Mouse (Mus musculus): ENCODE data around the gene Slc6a14. TPM values are rescaled to one million over a fixed set of nuclear protein-coding genes. Genes with fewer than 3 reads are reported as not detected.

Slc6a14 gene
- polyA plus RNA-seq (2016; fragmentation: Nextera tagmentation; extraction: Ambion mirVana), result 0.09 TPM in 1 of 2 replicates, not detected in the other

DNA sequence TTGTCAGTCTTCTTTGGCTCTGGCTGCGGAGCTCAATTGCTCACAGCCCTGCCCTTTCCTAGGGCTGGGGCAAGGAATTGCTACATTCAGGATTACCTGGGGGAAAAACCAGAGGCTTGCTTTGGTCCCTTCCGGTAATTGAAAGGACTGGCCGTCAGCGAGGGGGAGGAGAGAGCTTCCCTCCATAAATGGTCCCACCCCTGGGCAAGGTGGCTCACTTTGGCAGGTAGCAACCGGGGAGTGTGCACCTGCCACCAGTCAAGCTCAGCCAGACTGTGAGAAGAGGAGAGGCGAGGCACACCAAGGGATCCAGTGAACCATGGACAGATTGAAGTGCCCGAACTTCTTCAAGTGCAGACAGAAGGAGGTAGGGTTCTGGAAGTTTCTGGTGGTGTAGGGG, at the start of gene Slc6a14:
Gene Slc6a14, plus strand, starts transcription at position 68 of the 400 bp plus-strand sequence.
- DNase-seq (ENCODE audit: low spot score), result no peak
- 59% methylated on average over 7 of the region's 7 CpGs for WGBS
- no peak within 1 kb of the TSS for H3K27ac ChIP-seq
- no peak within 1 kb of the TSS for H3K4me3 ChIP-seq
- H3K36me3 ChIP-seq, result no peaks in the 10 kb centered on the region
- H3K27me3 ChIP-seq (ENCODE audit: low read depth, poor library complexity, severe bottlenecking), result no peaks in the 10 kb centered on the region
- H3K9me3 ChIP-seq (replicated peaks), result no peaks in the 10 kb centered on the region
- H3K4me1 ChIP-seq, result no peaks in the 10 kb centered on the region

DNA sequence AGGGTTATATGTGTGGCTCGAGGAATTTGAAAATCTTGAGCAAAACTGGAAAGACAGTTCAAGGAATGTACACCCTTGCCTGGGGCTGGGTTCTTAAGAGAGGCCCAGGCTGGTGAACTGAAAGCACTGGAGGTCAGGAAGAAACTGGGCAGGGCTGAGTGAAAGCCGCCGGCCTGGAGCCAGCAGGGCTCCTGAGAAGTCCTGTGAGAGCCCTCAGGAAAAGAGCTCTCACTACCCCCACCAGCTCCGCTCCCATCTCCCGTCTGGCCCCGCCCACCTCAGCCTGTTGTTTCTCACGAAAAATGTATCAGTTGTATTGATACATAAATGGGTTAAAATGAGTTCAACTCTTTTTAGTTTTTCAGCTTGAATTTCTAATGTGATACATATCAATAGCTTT, 43.8 kb upstream of the Slc6a14 start:
- H3K4me1 ChIP-seq, result no peaks in the 10 kb centered on the region
- H3K27ac ChIP-seq, result no peak overlapping the region
- H3K27me3 ChIP-seq (ENCODE audit: low read depth, poor library complexity, severe bottlenecking), result no peaks in the 10 kb centered on the region
- no peaks in the 10 kb centered on the region for H3K9me3 ChIP-seq (replicated peaks)
- H3K36me3 ChIP-seq, result no peaks in the 10 kb centered on the region
- H3K4me3 ChIP-seq, result no peak overlapping the region
- DNase-seq (ENCODE audit: low spot score), result no peak
- 25% methylated on average over 7 of the region's 7 CpGs for WGBS

DNA sequence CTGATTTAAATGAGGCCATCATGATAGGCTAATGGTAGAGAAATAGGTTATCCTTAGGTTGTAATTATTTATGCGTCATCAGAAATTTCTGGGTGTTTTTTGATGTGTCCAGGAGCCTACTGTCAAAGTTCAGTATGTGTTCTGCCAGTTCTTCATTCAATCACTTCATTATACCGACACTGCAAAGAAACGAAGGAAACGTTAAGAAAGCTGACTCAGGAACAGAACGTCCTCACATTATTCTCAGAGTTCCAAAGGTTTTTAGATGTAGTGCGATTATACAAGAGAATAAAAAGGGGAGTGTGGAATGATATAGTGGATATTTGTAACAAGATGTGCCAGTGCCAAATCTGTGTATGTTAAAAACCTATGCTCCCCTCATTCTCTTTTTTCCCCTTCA, 19.5 kb upstream of the Slc6a14 start:
- 81% methylated on average over 6 of the region's 6 CpGs for WGBS
- DNase-seq (ENCODE audit: low spot score), result no peak
- H3K4me3 ChIP-seq, result no peak overlapping the region

DNA sequence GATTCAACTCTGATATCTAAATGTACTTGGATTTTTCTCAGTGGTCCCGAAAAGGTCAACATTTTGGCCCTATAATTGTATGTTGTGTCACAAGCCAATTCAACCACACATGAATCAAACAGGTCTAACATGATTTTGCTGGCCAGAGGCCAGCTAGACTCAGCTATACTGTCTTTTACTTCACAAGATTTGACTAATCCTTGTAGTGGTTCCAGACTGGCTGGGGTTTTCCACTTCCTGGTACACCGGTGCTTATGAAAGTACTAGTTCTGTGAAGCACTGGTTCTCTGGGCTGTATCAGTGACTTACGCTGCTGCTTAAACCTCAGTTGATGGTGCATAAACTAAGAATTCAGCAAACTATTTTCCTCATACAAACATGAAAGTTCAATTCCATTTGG, 19.0 kb upstream of the Slc6a14 start:
- Histone ChIP-seq H3K36me3 (no peaks in the 10 kb centered on the region), H3K27ac (no peak overlapping the region), H3K27me3 (ENCODE audit: low read depth, poor library complexity, severe bottlenecking) (no peaks in the 10 kb centered on the region), H3K4me1 (no peaks in the 10 kb centered on the region), H3K4me3 (no peak overlapping the region), H3K9me3 (replicated peaks) (no peaks in the 10 kb centered on the region)
- 90% methylated on average over 3 of the region's 3 CpGs for WGBS
- DNase-seq (ENCODE audit: low spot score), result no peak

More for the DNA sequence above, 19.5 kb upstream of the Slc6a14 start:
- Histone ChIP-seq H3K36me3 (no peaks in the 10 kb centered on the region), H3K4me1 (no peaks in the 10 kb centered on the region), H3K27ac (no peak overlapping the region), H3K27me3 (ENCODE audit: low read depth, poor library complexity, severe bottlenecking) (no peaks in the 10 kb centered on the region), H3K9me3 (replicated peaks) (no peaks in the 10 kb centered on the region)

DNA sequence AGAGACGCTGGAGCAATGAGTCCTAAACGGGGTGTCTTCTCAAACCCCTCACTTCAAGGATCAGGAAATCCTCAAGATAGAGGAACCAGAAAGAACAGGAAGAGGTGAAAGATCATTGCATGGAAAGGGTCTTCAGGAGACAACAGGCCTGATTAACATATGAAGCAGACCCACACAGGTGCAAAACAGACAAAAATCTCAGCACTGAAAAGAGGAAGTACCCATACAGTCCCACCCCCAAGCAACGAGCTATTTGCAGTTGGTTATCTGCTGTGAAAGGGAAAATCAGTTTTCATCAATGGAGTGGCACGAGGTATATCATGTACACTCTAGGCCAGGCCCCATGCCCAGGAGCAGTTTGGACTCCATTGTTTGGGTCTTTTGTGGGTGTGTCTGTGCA, 13.1 kb upstream of the Slc6a14 start:
- H3K9me3 ChIP-seq (replicated peaks), result no peaks in the 10 kb centered on the region
- WGBS, result 89% methylated on average over 4 of the region's 4 CpGs
- H3K27me3 ChIP-seq (ENCODE audit: low read depth, poor library complexity, severe bottlenecking), result no peaks in the 10 kb centered on the region
- no peak overlapping the region for H3K27ac ChIP-seq
- no peaks in the 10 kb centered on the region for H3K36me3 ChIP-seq
- DNase-seq (ENCODE audit: low spot score), result no peak
- H3K4me3 ChIP-seq, result no peak overlapping the region
- no peaks in the 10 kb centered on the region for H3K4me1 ChIP-seq

DNA sequence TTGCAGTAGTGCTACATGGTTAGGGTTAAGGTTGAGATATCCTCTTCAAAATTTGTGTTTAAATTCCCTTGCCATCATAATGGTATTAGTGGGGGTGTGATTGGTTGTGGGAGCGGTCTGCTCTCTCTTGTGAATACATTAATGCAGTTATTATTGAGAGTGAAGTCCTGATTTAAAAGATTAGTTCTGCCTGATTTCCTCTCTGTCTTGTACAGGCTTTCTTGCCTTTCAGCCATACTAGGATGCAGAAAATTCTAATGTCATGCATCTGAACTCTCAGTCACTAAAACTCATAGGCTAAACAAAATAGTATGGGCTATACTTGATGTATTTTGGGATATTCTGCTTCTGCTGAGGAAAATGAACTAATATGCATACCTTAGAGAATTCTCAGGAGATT, 10.2 kb upstream of the Slc6a14 start:
- Histone ChIP-seq H3K36me3 (no peaks in the 10 kb centered on the region), H3K4me3 (no peak overlapping the region), H3K27ac (no peak overlapping the region), H3K4me1 (no peaks in the 10 kb centered on the region), H3K9me3 (replicated peaks) (no peaks in the 10 kb centered on the region), H3K27me3 (ENCODE audit: low read depth, poor library complexity, severe bottlenecking) (no peaks in the 10 kb centered on the region)
- DNase-seq (ENCODE audit: low spot score), result no peak
- WGBS, result 91% methylated on average over 1 of the region's 1 CpGs

DNA sequence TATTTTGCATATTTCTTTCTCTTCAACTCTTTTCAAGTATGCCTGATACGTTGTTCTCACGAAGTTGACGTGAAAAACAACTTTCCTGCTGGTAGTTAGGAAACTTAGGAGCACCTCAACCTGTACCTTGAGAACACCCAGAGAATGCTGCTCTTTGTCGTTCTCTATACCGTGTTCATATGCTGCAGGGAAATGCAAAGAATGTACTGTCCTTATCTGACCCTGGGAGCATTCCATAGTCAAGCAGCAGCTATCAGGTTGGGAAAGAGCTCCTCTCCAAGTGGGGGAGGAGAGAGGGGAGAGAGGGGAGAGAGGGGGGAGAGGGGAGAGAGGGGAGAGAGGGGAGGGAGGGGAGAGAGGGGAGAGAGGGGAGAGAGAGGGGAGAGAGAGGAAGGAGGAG, 597 bp downstream of the Slc6a14 start:
- Histone ChIP-seq H3K27ac (no peak overlapping the region), H3K4me1 (no peaks in the 10 kb centered on the region), H3K36me3 (no peaks in the 10 kb centered on the region), H3K9me3 (replicated peaks) (no peaks in the 10 kb centered on the region), H3K4me3 (no peak overlapping the region), H3K27me3 (ENCODE audit: low read depth, poor library complexity, severe bottlenecking) (no peaks in the 10 kb centered on the region)
- DNase-seq (ENCODE audit: low spot score), result no peak
- 62% methylated on average over 5 of the region's 5 CpGs for WGBS

DNA sequence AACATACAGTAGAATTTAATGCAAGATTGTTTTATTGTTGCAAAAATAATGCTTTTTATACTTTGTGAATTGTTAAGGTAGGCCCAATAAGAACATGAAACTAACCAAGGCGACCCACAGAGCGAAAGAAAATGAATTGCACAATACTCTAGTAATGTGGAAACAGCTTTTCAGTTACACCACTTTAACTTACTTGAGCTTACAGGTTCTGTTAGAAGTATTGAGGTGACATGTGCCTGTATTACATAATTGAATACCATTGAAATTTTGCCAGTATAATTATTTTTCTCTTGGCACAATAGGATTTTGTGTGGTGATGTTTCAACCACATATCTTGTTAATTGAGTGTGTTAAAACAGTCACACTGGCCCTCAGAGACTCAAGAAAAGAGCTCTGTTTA, 2.2 kb downstream of the Slc6a14 start:
- Histone ChIP-seq H3K36me3 (no peaks in the 10 kb centered on the region), H3K9me3 (replicated peaks) (no peaks in the 10 kb centered on the region), H3K27me3 (ENCODE audit: low read depth, poor library complexity, severe bottlenecking) (no peaks in the 10 kb centered on the region), H3K4me3 (no peak overlapping the region), H3K27ac (no peak overlapping the region), H3K4me1 (no peaks in the 10 kb centered on the region)
- DNase-seq (ENCODE audit: low spot score), result no peak
- 85% methylated on average over 2 of the region's 2 CpGs for WGBS

DNA sequence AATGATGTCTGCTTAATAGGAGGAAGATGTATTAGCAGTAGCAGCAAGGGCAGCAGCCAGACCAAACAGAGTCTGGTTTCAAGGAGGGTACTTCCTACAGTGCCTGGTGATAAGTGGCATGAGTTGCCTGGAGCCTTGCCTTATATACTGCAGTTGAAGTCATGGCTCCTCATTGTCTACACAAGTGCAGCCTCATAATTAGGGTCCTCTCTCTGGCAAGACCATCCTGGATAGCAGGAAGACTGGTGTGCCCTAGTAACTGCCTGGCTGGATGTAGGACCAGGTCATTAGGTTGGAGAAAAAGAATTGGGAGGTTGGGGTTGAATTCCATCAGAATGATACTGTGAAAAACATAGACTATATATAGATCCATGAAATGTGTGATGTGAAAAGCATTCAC, 30.3 kb downstream of the Slc6a14 start, which contains the start of gene Gm28269:
Gene Gm28269, minus strand, starts transcription at position 101 of the 400 bp plus-strand sequence.
- no peaks in the 10 kb centered on the region for H3K4me1 ChIP-seq
- no peaks in the 10 kb centered on the region for H3K27me3 ChIP-seq (ENCODE audit: low read depth, poor library complexity, severe bottlenecking)
- no peaks in the 10 kb centered on the region for H3K9me3 ChIP-seq (replicated peaks)
- DNase-seq (ENCODE audit: low spot score), result no peak
- H3K27ac ChIP-seq, result no peak within 1 kb of the TSS
- no peak within 1 kb of the TSS for H3K4me3 ChIP-seq
- no peaks in the 10 kb centered on the region for H3K36me3 ChIP-seq

Other genes with a start within 250 kb of the Slc6a14 start
- gene Agtr2, start 230.4 kb upstream of the Slc6a14 start, polyA plus RNA-seq (2016; fragmentation: Nextera tagmentation; extraction: Ambion mirVana), result 3.1 and 11.9 TPM in 2 replicates
- not detected in 2 replicates for gene Gm28269, start 30.2 kb downstream of the Slc6a14 start, polyA plus RNA-seq (2016; fragmentation: Nextera tagmentation; extraction: Ambion mirVana)